Mouse (Mus musculus) ES-E14 (cell line): ENCODE results near the gene Ptpn13.

Experiments used
- CHD2 ChIP-seq: IDR thresholded peaks from 2 replicates; pipeline ENCODE4 v1.6.1; 2014; ENCODE audit warnings: mild to moderate bottlenecking, low read depth, low read length, inconsistent platforms
- ZC3H11A ChIP-seq: IDR thresholded peaks from 2 replicates; pipeline ENCODE4 v1.6.1; 2012; ENCODE audit warnings: low read depth, mild to moderate bottlenecking, inconsistent platforms, low read length, borderline replicate concordance

GRCm38 (mm10) chr5:103389415-103389814 is 35.6 kb upstream of the Ptpn13 start:
- TF ChIP-seq ZC3H11A: no peak
- no peak for TF ChIP-seq CHD2
